Mouse (Mus musculus) intestine, embryonic 15.5 days (tissue): Measurements from ENCODE around the gene Dlx4. TPM values are rescaled to one million over a fixed set of nuclear protein-coding genes. Genes with fewer than 3 reads are reported as not detected.

Experiments used
- ATAC-seq: fragments of 200-750 bp; cut with Nextera tagmentation; 2 replicates; pipeline ENCODE4 v1.8.0; 2017; ENCODE audit warnings: moderate TSS enrichment, moderate library complexity
- H3K27ac ChIP-seq: fragments of 300-500 bp; sonication (generic); 2 replicates; pipeline ENCODE4 v1.5.1; 2015; ENCODE audit warnings: mild to moderate bottlenecking, inconsistent platforms
- H3K27me3 ChIP-seq: fragments of 300-500 bp; sonication (generic); replicated peaks from 2 replicates; pipeline ENCODE4 v1.6.1; 2015; ENCODE audit warnings: inconsistent platforms
- H3K36me3 ChIP-seq: fragments of 300-500 bp; sonication (generic); 2 replicates; pipeline ENCODE4 v1.6.1; 2015; ENCODE audit warnings: inconsistent platforms
- H3K4me1 ChIP-seq: fragments of 300-500 bp; sonication (generic); replicated peaks from 2 replicates; pipeline ENCODE4 v1.6.1; 2015; ENCODE audit warnings: inconsistent platforms
- H3K4me2 ChIP-seq: fragments of 300-500 bp; sonication (generic); replicated peaks from 2 replicates; pipeline ENCODE4 v1.6.1; 2015; ENCODE audit warnings: mild to moderate bottlenecking, inconsistent platforms
- H3K4me3 ChIP-seq: fragments of 300-500 bp; sonication (generic); replicated peaks from 2 replicates; pipeline ENCODE4 v1.5.1; 2015; ENCODE audit warnings: inconsistent platforms
- H3K9ac ChIP-seq: fragments of 300-500 bp; sonication (generic); 2 replicates; pipeline ENCODE4 v1.6.1; 2015; ENCODE audit warnings: inconsistent platforms
- H3K9me3 ChIP-seq: fragments of 300-500 bp; sonication (generic); 2 replicates; pipeline ENCODE4 v1.6.1; 2016; ENCODE audit warnings: inconsistent platforms
- WGBS: fragments of 180-500 bp; shearing (Covaris S2); methylation state at CpG from one replicate; pipeline ENCODE4 v1.1.7; 2015; 5-methylcytosine and 5-hydroxymethylcytosine counted together
- polyA plus RNA-seq: library from polyadenylated mRNA; unstranded; fragments of >200 nt; fragmentation: Nextera tagmentation; extraction: Ambion mirVana; gene quantifications from 2 replicates; pipeline ENCODE4 v1.2.1, GENCODE M21; 2015

Dlx4 gene
- polyA plus RNA-seq, 1 experiment from 2014 or later: 0.16 TPM

- H3K4me1 ChIP-seq: peaks cover 4% of the 10 kb centered on the region
- ATAC-seq: no peak
- H3K4me2 ChIP-seq: no peak overlapping the region
- no peaks in the 10 kb centered on the region for H3K9me3 ChIP-seq
- H3K9ac ChIP-seq: no peak overlapping the region
- peaks cover 46% of the 10 kb centered on the region for H3K27me3 ChIP-seq
- H3K4me3 ChIP-seq: no peak overlapping the region
- WGBS: 72% methylated on average over 5 of the region's 5 CpGs
- no peak overlapping the region for H3K27ac ChIP-seq
- H3K36me3 ChIP-seq: no peaks in the 10 kb centered on the region
Observed at GRCm38 (mm10) chr11:95153681-95154080, 7.6 kb upstream of the Dlx4 start.

- no peaks in the 10 kb centered on the region for H3K36me3 ChIP-seq
- H3K27ac ChIP-seq: no peak overlapping the region
- no peak overlapping the region for H3K4me3 ChIP-seq
- ATAC-seq: no peak
- peaks cover 4% of the 10 kb centered on the region for H3K4me1 ChIP-seq
- peaks cover 52% of the 10 kb centered on the region for H3K27me3 ChIP-seq
- H3K9me3 ChIP-seq: no peaks in the 10 kb centered on the region
- 43% methylated on average over 5 of the region's 5 CpGs for WGBS
- H3K9ac ChIP-seq: no peak overlapping the region
- no peak overlapping the region for H3K4me2 ChIP-seq
Observed at GRCm38 (mm10) chr11:95153116-95153515, 7.1 kb upstream of the Dlx4 start.

GRCm38 (mm10) chr11:95150269-95151049 lies 4.4 kb upstream of the Dlx4 start:
- H3K4me2 ChIP-seq: no peak overlapping the region
- WGBS: 3% methylated on average over 33 of the region's 33 CpGs
- H3K4me3 ChIP-seq: peak overlapping the region; percentile 9

GRCm38 (mm10) chr11:95149462-95150268 lies 3.6 kb upstream of the Dlx4 start:
- Histone ChIP-seq H3K36me3 (no peaks in the 10 kb centered on the region), H3K4me3 (no peak overlapping the region), H3K27me3 (peaks cover 82% of the 10 kb centered on the region), H3K9ac (no peak overlapping the region), H3K4me1 (peaks cover 21% of the 10 kb centered on the region), H3K27ac (no peak overlapping the region), H3K4me2 (no peak overlapping the region), H3K9me3 (no peaks in the 10 kb centered on the region)
- no peak for ATAC-seq
- 4% methylated on average over 27 of the region's 27 CpGs for WGBS

More at GRCm38 (mm10) chr11:95150269-95151049, 4.4 kb upstream of the Dlx4 start:
- no peak overlapping the region for H3K9ac ChIP-seq
- H3K9me3 ChIP-seq: no peaks in the 10 kb centered on the region
- no peak for ATAC-seq
- H3K4me1 ChIP-seq: peaks cover 13% of the 10 kb centered on the region
- H3K36me3 ChIP-seq: no peaks in the 10 kb centered on the region
- peaks cover 74% of the 10 kb centered on the region for H3K27me3 ChIP-seq
- H3K27ac ChIP-seq: no peak overlapping the region

- no peak for ATAC-seq
- Histone ChIP-seq H3K27ac (no peak overlapping the region), H3K4me1 (peaks cover 22% of the 10 kb centered on the region), H3K4me3 (no peak overlapping the region), H3K9ac (no peak overlapping the region), H3K36me3 (no peaks in the 10 kb centered on the region), H3K27me3 (peaks cover 91% of the 10 kb centered on the region), H3K9me3 (no peaks in the 10 kb centered on the region), H3K4me2 (no peak overlapping the region)
- 4% methylated on average over 9 of the region's 9 CpGs for WGBS
Observed at GRCm38 (mm10) chr11:95148754-95149153, 2.7 kb upstream of the Dlx4 start.

GRCm38 (mm10) chr11:95144946-95145483 lies 1.0 kb downstream of the Dlx4 start:
- H3K27ac ChIP-seq: no peak overlapping the region
- no peaks in the 10 kb centered on the region for H3K36me3 ChIP-seq
- under 1% methylated on average over 34 of the region's 34 CpGs for WGBS
- peak; percentile 26 for ATAC-seq
- no peaks in the 10 kb centered on the region for H3K9me3 ChIP-seq
- no peak overlapping the region for H3K9ac ChIP-seq
- peak overlapping the region; percentile 96 for H3K4me2 ChIP-seq
- peaks cover 99% of the 10 kb centered on the region for H3K27me3 ChIP-seq
- peak overlapping the region; percentile 51 for H3K4me3 ChIP-seq
- H3K4me1 ChIP-seq: peaks cover 27% of the 10 kb centered on the region

- Histone ChIP-seq H3K4me3 (peak overlapping the region; percentile 51), H3K27ac (no peak overlapping the region), H3K4me2 (peak overlapping the region; percentile 96), H3K9me3 (no peaks in the 10 kb centered on the region), H3K36me3 (no peaks in the 10 kb centered on the region), H3K9ac (no peak overlapping the region), H3K4me1 (peaks cover 27% of the 10 kb centered on the region), H3K27me3 (peaks cover 100% of the 10 kb centered on the region)
- ATAC-seq: no peak
- 13% methylated on average over 9 of the region's 9 CpGs for WGBS
Observed at GRCm38 (mm10) chr11:95144091-95144945, 1.7 kb downstream of the Dlx4 start.

GRCm38 (mm10) chr11:95143663-95144062 lies 2.4 kb downstream of the Dlx4 start:
- Histone ChIP-seq H3K27ac (no peak overlapping the region), H3K27me3 (peaks cover 100% of the 10 kb centered on the region), H3K9ac (no peak overlapping the region), H3K4me1 (peaks cover 27% of the 10 kb centered on the region), H3K36me3 (no peaks in the 10 kb centered on the region), H3K9me3 (no peaks in the 10 kb centered on the region), H3K4me2 (no peak overlapping the region), H3K4me3 (no peak overlapping the region)
- no peak for ATAC-seq
- 8% methylated on average over 4 of the region's 4 CpGs for WGBS

GRCm38 (mm10) chr11:95142980-95143575 lies 3.0 kb downstream of the Dlx4 start:
- ATAC-seq: no peak
- Histone ChIP-seq H3K27ac (no peak overlapping the region), H3K9ac (no peak overlapping the region), H3K36me3 (no peaks in the 10 kb centered on the region), H3K4me1 (peaks cover 27% of the 10 kb centered on the region), H3K9me3 (no peaks in the 10 kb centered on the region), H3K27me3 (peaks cover 100% of the 10 kb centered on the region), H3K4me3 (peak overlapping the region; percentile 16; the same call in 1 of the 2 replicates), H3K4me2 (peak overlapping the region; percentile 14; the same call in 1 of the 2 replicates)
- WGBS: 3% methylated on average over 39 of the region's 39 CpGs

- Histone ChIP-seq H3K4me3 (no peak overlapping the region), H3K36me3 (no peaks in the 10 kb centered on the region), H3K9ac (no peak overlapping the region), H3K4me1 (peaks cover 27% of the 10 kb centered on the region), H3K9me3 (no peaks in the 10 kb centered on the region), H3K27ac (no peak overlapping the region), H3K4me2 (no peak overlapping the region), H3K27me3 (peaks cover 100% of the 10 kb centered on the region)
- WGBS: 11% methylated on average over 10 of the region's 10 CpGs
- ATAC-seq: no peak
Observed at GRCm38 (mm10) chr11:95142258-95142657, 3.8 kb downstream of the Dlx4 start.

- 59% methylated on average over 5 of the region's 5 CpGs for WGBS
- no peaks in the 10 kb centered on the region for H3K9me3 ChIP-seq
- peaks cover 85% of the 10 kb centered on the region for H3K27me3 ChIP-seq
- no peak for ATAC-seq
- no peaks in the 10 kb centered on the region for H3K36me3 ChIP-seq
- no peak overlapping the region for H3K27ac ChIP-seq
- H3K9ac ChIP-seq: no peak overlapping the region
- H3K4me1 ChIP-seq: peaks cover 12% of the 10 kb centered on the region
- H3K4me2 ChIP-seq: no peak overlapping the region
- H3K4me3 ChIP-seq: no peak overlapping the region
Observed at GRCm38 (mm10) chr11:95139871-95140270, 6.2 kb downstream of the Dlx4 start.
